Mouse (Mus musculus) heart, adult 2 months (tissue): Measurements from ENCODE around the gene Ucn2. TPM values are rescaled to one million over a fixed set of nuclear protein-coding genes. Genes with fewer than 3 reads are reported as not detected.

Source experiments
- DNase-seq, 2 experiments: peaks; one replicate each; pipeline ENCODE4 v3.0.0; 2021
- H3K27ac ChIP-seq: fragments of 200-600 bp; 2 replicates; pipeline ENCODE4 v1.8.1; 2022
- H3K27me3 ChIP-seq: fragments of 200-500 bp; 2 replicates; pipeline ENCODE4 v1.6.1; 2012; ENCODE audit warnings: mild to moderate bottlenecking, low read length, inconsistent platforms, mixed read lengths; ENCODE audit not compliant: control insufficient read depth, insufficient read depth
- H3K36me3 ChIP-seq: fragments of 200-500 bp; 2 replicates; pipeline ENCODE4 v1.6.1; 2012; ENCODE audit warnings: low read length, inconsistent platforms; ENCODE audit not compliant: control insufficient read depth, insufficient read depth
- H3K4me1 ChIP-seq: fragments of 200-500 bp; 2 replicates; pipeline ENCODE4 v1.6.1; 2011; ENCODE audit warnings: low read length; ENCODE audit not compliant: control insufficient read depth, insufficient read depth
- H3K4me3 ChIP-seq: fragments of 200-600 bp; 2 replicates; pipeline ENCODE4 v1.8.1; 2022
- H3K79me2 ChIP-seq: fragments of 200-500 bp; replicated peaks from 2 replicates; pipeline ENCODE4 v1.6.1; 2012; ENCODE audit warnings: mild to moderate bottlenecking, inconsistent platforms, low read length, moderate library complexity, mixed read lengths; ENCODE audit not compliant: control insufficient read depth, insufficient read depth
- H3K9ac ChIP-seq: fragments of 200-500 bp; 2 replicates; pipeline ENCODE4 v1.6.1; 2012; ENCODE audit warnings: low read depth, mild to moderate bottlenecking, control low read depth, inconsistent platforms, low read length, mixed read lengths
- CTCF ChIP-seq: fragments of 200-600 bp; IDR thresholded peaks from 2 replicates; pipeline ENCODE4 v1.8.1; 2022; ENCODE audit warnings: antibody characterized with exemption, mild to moderate bottlenecking, moderate library complexity
- EP300 ChIP-seq: fragments of 200-500 bp; IDR thresholded peaks from 2 replicates; pipeline ENCODE4 v1.6.1; 2011; ENCODE audit warnings: low read depth, low read length, control low read depth; ENCODE audit not compliant: insufficient read depth
- POLR2A ChIP-seq: fragments of 200-500 bp; IDR thresholded peaks from 2 replicates; pipeline ENCODE4 v1.6.1; 2011; ENCODE audit warnings: mild to moderate bottlenecking, low read depth, low read length, control low read depth; ENCODE audit not compliant: insufficient read depth
- WGBS: fragments of 180-500 bp; shearing (Covaris S2); methylation state at CpG from one replicate; pipeline ENCODE4 v1.1.7; 2018; 5-methylcytosine and 5-hydroxymethylcytosine counted together
- intact Hi-C: fragments of 180-260 bp; cut with DNase I; formaldehyde crosslinking; loops from one replicate; pipeline ENCODE4 v1.15.1; 2025
- polyA plus RNA-seq: library from polyadenylated mRNA; depleted of rRNA; stranded (reverse); fragments of >200 nt; gene quantifications from 2 replicates; pipeline ENCODE4 v1.2.3, GENCODE M21; 2012
- total RNA-seq, 2 experiments: library from RNA; stranded (reverse); gene quantifications; 2 replicates each; pipeline ENCODE4 v1.2.3; 2021

Ucn2 gene
- total and polyA plus RNA-seq, 3 experiments, result not detected

DNA sequence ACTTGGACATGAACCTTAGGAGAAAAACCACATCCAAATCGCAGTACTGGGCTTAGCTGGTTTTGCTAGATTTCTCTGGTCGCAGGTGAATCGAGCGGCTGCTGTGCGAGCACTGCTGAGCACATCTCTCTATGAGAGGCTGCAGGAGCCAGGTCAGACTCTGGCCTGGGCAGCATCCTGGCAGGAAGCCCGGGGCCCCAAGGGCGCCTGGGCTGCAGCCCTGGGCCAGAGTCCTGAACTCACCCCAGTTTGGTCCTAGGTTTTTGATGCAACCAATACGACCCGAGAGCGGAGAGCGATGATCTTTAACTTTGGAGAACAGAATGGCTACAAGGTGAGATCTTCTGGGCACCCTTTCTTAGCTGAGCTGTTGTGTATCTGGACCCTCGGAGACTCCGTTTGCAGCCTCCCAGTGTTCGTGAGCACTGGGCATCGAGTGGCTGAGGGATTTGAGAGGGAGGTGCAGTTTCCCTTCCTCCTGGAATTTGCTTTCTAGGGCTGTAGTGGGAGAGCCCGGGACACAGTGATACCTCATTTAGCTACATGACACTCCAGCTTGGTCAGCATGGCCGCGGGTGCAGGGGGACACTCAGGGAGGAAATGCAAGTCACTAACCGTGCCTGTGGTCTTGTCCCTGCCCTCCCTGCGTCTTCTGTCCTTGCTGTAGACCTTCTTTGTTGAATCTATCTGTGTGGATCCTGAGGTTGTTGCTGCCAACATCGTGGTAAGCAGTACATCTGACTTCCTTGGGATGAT is 21.4 kb downstream of the Ucn2 start:
- Histone ChIP-seq H3K4me1 (peaks cover 4% of the 10 kb centered on the region), H3K9ac (no peak overlapping the region), H3K4me3 (no peak overlapping the region), H3K36me3 (no peaks in the 10 kb centered on the region), H3K79me2 (no peaks in the 10 kb centered on the region), H3K27ac (no peak overlapping the region), H3K27me3 (no peaks in the 10 kb centered on the region)
- TF ChIP-seq POLR2A (no peak), EP300 (no peak), CTCF (no peak)
- intact Hi-C loops, result no loop called here
- WGBS, result 71% methylated on average over 21 of the region's 21 CpGs
- DNase-seq, result no peak

DNA sequence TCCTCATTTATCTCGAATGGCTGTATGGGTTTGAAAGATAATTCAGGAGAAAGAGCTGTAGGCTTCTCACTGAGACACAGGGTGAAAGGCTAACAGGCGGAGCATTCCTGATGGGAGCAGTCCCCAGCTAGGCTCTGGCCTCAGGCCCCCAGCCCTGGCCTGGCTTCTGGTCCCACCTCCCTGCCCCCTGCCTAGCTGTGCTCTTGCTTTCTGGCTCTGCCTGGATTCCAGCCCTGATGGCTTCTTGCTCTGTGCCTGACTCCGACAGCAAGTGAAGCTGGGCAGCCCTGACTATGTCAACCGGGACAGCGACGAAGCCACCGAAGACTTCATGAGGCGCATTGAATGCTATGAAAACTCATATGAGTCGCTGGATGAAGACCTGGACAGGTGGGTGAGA is 22.3 kb downstream of the Ucn2 start:
- Histone ChIP-seq H3K9ac (no peak overlapping the region), H3K4me1 (peaks cover 4% of the 10 kb centered on the region), H3K4me3 (no peak overlapping the region), H3K27ac (no peak overlapping the region), H3K79me2 (no peaks in the 10 kb centered on the region), H3K27me3 (no peaks in the 10 kb centered on the region), H3K36me3 (no peaks in the 10 kb centered on the region)
- 87% methylated on average over 9 of the region's 9 CpGs for WGBS
- DNase-seq, result no peak
- intact Hi-C loops, result no loop called here
- no peak for TF ChIP-seq EP300
- TF ChIP-seq CTCF, result no peak
- TF ChIP-seq POLR2A, result no peak

DNA sequence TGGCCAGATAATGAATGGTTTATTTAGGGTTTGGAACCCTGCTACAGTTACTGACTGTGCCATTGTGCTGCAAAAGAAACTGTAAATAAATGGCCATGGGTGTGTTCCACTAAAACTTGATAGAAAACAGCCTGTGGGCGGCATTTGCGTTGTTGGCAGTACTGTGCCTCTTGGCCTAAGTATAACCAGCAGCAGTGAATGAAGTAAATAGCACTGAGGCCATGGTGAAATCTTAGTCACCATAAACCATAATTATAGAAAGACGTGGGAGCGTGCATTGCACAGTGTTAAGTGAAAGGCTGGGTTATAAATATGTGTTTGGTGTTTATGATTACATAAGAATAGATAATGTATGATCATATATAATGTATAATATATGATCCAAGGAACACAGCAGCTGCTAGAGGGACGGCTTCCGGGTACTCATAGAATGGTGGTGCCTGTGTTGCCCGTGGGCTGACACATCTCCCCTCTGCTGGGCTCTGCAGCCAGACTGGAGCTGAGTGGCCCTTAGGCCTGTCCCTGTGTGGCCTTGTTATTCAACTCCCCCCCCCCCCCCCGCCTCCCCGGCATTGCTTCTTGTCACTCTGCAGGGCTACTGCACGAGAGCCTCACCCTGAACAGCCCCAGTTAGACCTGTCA is 23.3 kb downstream of the Ucn2 start:
- WGBS, result 57% methylated on average over 10 of the region's 10 CpGs
- Histone ChIP-seq H3K36me3 (no peaks in the 10 kb centered on the region), H3K4me3 (no peak overlapping the region), H3K4me1 (peaks cover 4% of the 10 kb centered on the region), H3K27me3 (no peaks in the 10 kb centered on the region), H3K79me2 (no peaks in the 10 kb centered on the region), H3K27ac (no peak overlapping the region), H3K9ac (peak overlapping the region; percentile 9)
- intact Hi-C loops, result no loop called here
- no peak for DNase-seq
- TF ChIP-seq POLR2A (no peak), EP300 (no peak), CTCF (no peak)

DNA sequence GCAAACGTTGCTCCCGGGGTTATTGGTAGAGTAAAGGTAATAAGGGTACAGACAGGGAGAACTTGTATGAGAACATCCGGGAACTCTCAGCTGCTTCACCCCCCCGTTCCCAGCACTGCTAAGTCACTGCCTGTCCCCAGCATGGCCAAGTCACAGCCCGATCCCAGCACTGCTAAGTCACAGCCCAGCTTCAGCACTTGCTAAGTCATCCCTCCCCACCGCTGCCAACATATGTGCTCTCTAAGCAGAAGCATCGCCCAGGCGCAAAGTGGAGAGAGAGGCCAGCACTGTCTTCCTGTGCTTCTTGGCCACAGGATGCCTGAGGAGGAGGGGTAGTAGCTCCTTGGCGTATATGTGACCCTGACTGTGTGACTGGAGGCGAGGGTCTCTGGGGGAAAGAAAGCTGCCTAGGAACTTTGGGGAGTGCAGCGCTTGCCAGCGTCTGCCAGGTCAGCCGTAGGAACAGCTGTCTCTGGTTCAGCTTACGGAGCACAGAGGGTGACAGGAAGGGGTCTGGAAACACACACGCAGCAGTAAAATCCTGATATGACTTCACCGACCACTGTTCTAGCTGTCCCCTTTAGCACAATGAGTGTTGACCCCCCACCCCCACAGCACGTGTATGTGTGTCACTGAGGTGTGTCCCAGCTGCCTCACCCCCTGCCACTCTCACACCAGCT is 24.0 kb downstream of the Ucn2 start:
- H3K36me3 ChIP-seq, result no peaks in the 10 kb centered on the region
- H3K79me2 ChIP-seq, result no peaks in the 10 kb centered on the region
- H3K27me3 ChIP-seq, result no peaks in the 10 kb centered on the region
- peak; percentile 46 to 58 for DNase-seq
- no peak overlapping the region for H3K4me3 ChIP-seq
- H3K27ac ChIP-seq, result peak overlapping the region; percentile 9; the same call in 1 of the 2 replicates
- peak overlapping the region; percentile 9 for H3K9ac ChIP-seq
- whole genome bisulfite sequencing, result 22% methylated on average over 17 of the region's 17 CpGs
- H3K4me1 ChIP-seq, result peaks cover 4% of the 10 kb centered on the region
- TF ChIP-seq POLR2A (no peak; the same call in 1 of the 2 replicates), EP300 (peak; percentile 55; the same call in 1 of the 2 replicates), CTCF (no peak)
- intact Hi-C loops, result no loop called here

DNA sequence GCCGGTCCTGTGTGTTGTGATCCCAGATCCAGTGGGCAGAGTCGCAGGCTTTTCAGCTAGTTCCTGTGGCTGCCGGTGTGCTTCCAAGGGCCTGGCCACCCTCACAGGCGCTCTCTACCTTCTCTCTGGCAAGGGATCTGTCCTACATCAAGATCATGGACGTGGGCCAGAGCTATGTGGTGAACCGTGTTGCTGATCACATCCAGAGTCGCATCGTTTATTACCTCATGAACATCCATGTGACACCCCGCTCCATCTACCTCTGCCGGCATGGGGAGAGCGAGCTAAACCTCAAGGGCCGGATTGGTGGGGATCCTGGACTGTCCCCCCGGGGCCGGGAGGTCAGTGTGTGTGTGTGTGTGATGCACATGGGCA is 24.5 kb downstream of the Ucn2 start:
- H3K4me3 ChIP-seq, result no peak overlapping the region
- no peak for DNase-seq
- H3K79me2 ChIP-seq, result no peaks in the 10 kb centered on the region
- 74% methylated on average over 14 of the region's 14 CpGs for WGBS
- no peak overlapping the region for H3K9ac ChIP-seq
- no peak for TF ChIP-seq CTCF
- no peak for TF ChIP-seq POLR2A
- TF ChIP-seq EP300, result no peak
- H3K4me1 ChIP-seq, result peaks cover 4% of the 10 kb centered on the region
- H3K27ac ChIP-seq, result no peak overlapping the region
- intact Hi-C loops, result no loop called here
- H3K36me3 ChIP-seq, result no peaks in the 10 kb centered on the region
- H3K27me3 ChIP-seq, result no peaks in the 10 kb centered on the region

DNA sequence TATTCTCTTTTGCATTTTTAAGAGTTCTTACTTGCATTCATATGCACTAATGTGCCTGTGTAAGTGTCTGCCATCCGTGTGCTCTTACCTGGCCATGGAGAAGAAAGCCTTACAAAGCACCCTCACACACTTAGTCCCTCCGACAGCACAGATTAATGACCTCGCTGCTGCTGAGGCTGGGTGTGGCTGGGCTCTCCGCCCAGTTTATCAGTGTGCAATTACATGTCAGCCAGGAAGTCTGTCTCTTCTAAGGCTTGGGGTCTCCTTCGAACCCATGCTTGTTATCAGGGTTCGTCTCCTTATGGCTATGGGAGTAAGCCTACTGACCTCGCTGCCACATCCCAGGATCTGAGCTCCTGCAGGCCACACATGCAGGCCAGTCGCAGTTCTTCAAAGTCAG is 29.6 kb downstream of the Ucn2 start:
- DNase-seq, result no peak
- Histone ChIP-seq H3K4me3 (no peak overlapping the region), H3K27me3 (no peaks in the 10 kb centered on the region), H3K9ac (no peak overlapping the region), H3K27ac (no peak overlapping the region), H3K4me1 (no peaks in the 10 kb centered on the region), H3K79me2 (no peaks in the 10 kb centered on the region), H3K36me3 (no peaks in the 10 kb centered on the region)
- WGBS, result 58% methylated on average over 8 of the region's 8 CpGs
- TF ChIP-seq EP300 (no peak), POLR2A (no peak), CTCF (no peak)
- intact Hi-C loops, result no loop called here
